Mouse (Mus musculus) right cerebral cortex, postnatal 4 days (tissue): ENCODE measurements at regions not wholly inside any gene's neighbourhood (a gene's known extent, or its start where the extent isn't known, plus 50 kb on each side); places are given as distances from the start of the nearest gene placed in this dataset.
A peak's percentile ranks its signal among the peaks of the same experiment; 100 is the strongest.
"Not testable (repeated sequence)": the region's sequence is repeated elsewhere in the genome, so short reads cannot be mapped to it uniquely, and the experiment has no call there.

Source experiments
- DNase-seq: peaks from one replicate; pipeline ENCODE4 v3.0.0-alpha.2; 2022

GRCm38 (mm10) chr5:60966939-60967338 lies 841.7 kb upstream of the G6pd2 start:
- no peak for DNase-seq

- DNase-seq, result no peak
Observed at GRCm38 (mm10) chr5:60969470-60969869, 839.1 kb upstream of the G6pd2 start.

GRCm38 (mm10) chr5:60978693-60979092 lies 829.9 kb upstream of the G6pd2 start:
- no peak for DNase-seq

GRCm38 (mm10) chr5:60988313-60988712 lies 820.3 kb upstream of the G6pd2 start:
- DNase-seq, result no peak

- not testable (repeated sequence) for DNase-seq
Observed at GRCm38 (mm10) chr5:60989330-60989729, 819.3 kb upstream of the G6pd2 start.

- no peak for DNase-seq
Observed at GRCm38 (mm10) chr5:60994761-60995523, 813.7 kb upstream of the G6pd2 start.

- DNase-seq, result peak; percentile 65
Observed at GRCm38 (mm10) chr5:61035539-61036089, 773.0 kb upstream of the G6pd2 start.
